In genomic region chr12:105076511-105076910, GRCm38 (mm10) we compare ENCODE assay signal across 24 mouse cellular contexts. TPM values are rescaled to one million over a fixed set of nuclear protein-coding genes. Genes with fewer than 3 reads are reported as not detected.
A peak's percentile ranks its signal among the peaks of the same experiment; 100 is the strongest.
DNase-seq lines count a peak whose midpoint lies in the region; ATAC-seq lines count a peak whose summit lies in the region.
"Had no signal": no experiment of that assay in that cellular context is flagged by ENCODE, and none has a peak within 500 bp of the region (broad histone marks: within the 10 kb centered on the region; RNA-seq: fewer than 3 reads in every experiment).

No protein-coding gene starts in this region.

- H3K27ac ChIP-seq in hindbrain, embryonic 14.5 days: peak overlapping the region; percentile 67
- H3K27ac ChIP-seq in hindbrain, embryonic 12.5 days: no peak overlapping the region
- 0 out of 2 replicates have a peak overlapping the region, but pooled peaks have one; percentile 13 for H3K27ac ChIP-seq in midbrain, embryonic 16.5 days (ENCODE audit: low read length)
- H3K27ac ChIP-seq in heart, embryonic 11.5 days (ENCODE audit: low read depth, low read length): no peak overlapping the region
- H3K27ac ChIP-seq: embryonic facial prominence, embryonic 10.5 days; gastrocnemius, adult 2 months; heart, embryonic 15.5 days; layer of hippocampus, adult 2 months; limb, embryonic 13.5 days; liver, embryonic 12.5 days; stomach, embryonic 15.5 days had no signal

- H3K27me3 ChIP-seq in hindbrain, embryonic 14.5 days (ENCODE audit: control insufficient read depth, insufficient read depth, low read length): no peaks in the 10 kb centered on the region
- no peaks in the 10 kb centered on the region for H3K27me3 ChIP-seq in hindbrain, embryonic 12.5 days
- no peaks in the 10 kb centered on the region for H3K27me3 ChIP-seq in midbrain, embryonic 16.5 days (ENCODE audit: control insufficient read depth, insufficient read depth, low read depth, low read length)
- H3K27me3 ChIP-seq in heart, embryonic 11.5 days (ENCODE audit: control insufficient read depth, insufficient read depth, low read length): 0 out of 2 replicates have a peak, but pooled peaks cover 2% of the 10 kb centered on the region
- H3K27me3 ChIP-seq: limb, embryonic 13.5 days; liver, embryonic 12.5 days; stomach, embryonic 15.5 days had no signal

- no peaks in the 10 kb centered on the region for H3K9me3 ChIP-seq in hindbrain, embryonic 14.5 days (ENCODE audit: control insufficient read depth, low read length)
- H3K9me3 ChIP-seq in hindbrain, embryonic 12.5 days (replicated peaks): no peaks in the 10 kb centered on the region
- no peaks in the 10 kb centered on the region for H3K9me3 ChIP-seq in midbrain, embryonic 16.5 days (replicated peaks; ENCODE audit: control insufficient read depth, low read length, poor library complexity, severe bottlenecking)
- no peaks in the 10 kb centered on the region for H3K9me3 ChIP-seq in heart, embryonic 11.5 days (replicated peaks; ENCODE audit: control insufficient read depth, low read length)
- H3K9me3 ChIP-seq: embryonic facial prominence, embryonic 10.5 days; heart, embryonic 15.5 days; limb, embryonic 13.5 days; liver, embryonic 12.5 days; stomach, embryonic 15.5 days had no signal

- no peak for DNase-seq in hindbrain, embryonic 14.5 days (ENCODE audit: low spot score)
- peak; percentile 88 for DNase-seq in ES-CJ7 (ENCODE audit: low read depth, low spot score)
- DNase-seq in ZHBTc4 (ENCODE audit: low read depth, low spot score): peak; percentile 93
- no peak for DNase-seq in thymus, postnatal 10 days (ENCODE audit: low spot score in 2 of 2)
- DNase-seq: B cell, adult 2 months; cerebellum, adult 11 months; cerebellum, adult 9-11 months; gastrocnemius, adult 2 months; heart, postnatal 36 days; kidney, adult 8-10 months; kidney, postnatal 25 days; layer of hippocampus, postnatal 36 days; lung, adult 2 months; lung, postnatal 14 days; thymus, postnatal 36 days had no signal

- WGBS in hindbrain, embryonic 14.5 days: 77% methylated on average over 3 of the region's 3 CpGs
- whole genome bisulfite sequencing in hindbrain, embryonic 12.5 days: 81% methylated on average over 3 of the region's 3 CpGs
- 80% methylated on average over 3 of the region's 3 CpGs for WGBS in midbrain, embryonic 16.5 days
- WGBS in heart, embryonic 11.5 days (ENCODE audit: insufficient replicate concordance): 73% methylated on average over 3 of the region's 3 CpGs

- no peak overlapping the region for H3K4me2 ChIP-seq in hindbrain, embryonic 14.5 days (replicated peaks)
- no peak overlapping the region for H3K4me2 ChIP-seq in hindbrain, embryonic 12.5 days (replicated peaks)
- no peak overlapping the region for H3K4me2 ChIP-seq in midbrain, embryonic 16.5 days (ENCODE audit: low read length)
- no peak overlapping the region for H3K4me2 ChIP-seq in heart, embryonic 11.5 days
- H3K4me2 ChIP-seq: heart, embryonic 15.5 days; limb, embryonic 13.5 days; liver, embryonic 12.5 days; stomach, embryonic 15.5 days had no signal

- no peak overlapping the region for H3K4me3 ChIP-seq in hindbrain, embryonic 14.5 days (replicated peaks; ENCODE audit: low read length)
- no peak overlapping the region for H3K4me3 ChIP-seq in hindbrain, embryonic 12.5 days
- H3K4me3 ChIP-seq in midbrain, embryonic 16.5 days (ENCODE audit: low read depth, low read length): no peak overlapping the region
- no peak overlapping the region for H3K4me3 ChIP-seq in heart, embryonic 11.5 days (ENCODE audit: low read depth, low read length)
- H3K4me3 ChIP-seq: embryonic facial prominence, embryonic 10.5 days; gastrocnemius, adult 2 months; heart, embryonic 15.5 days; layer of hippocampus, adult 2 months; limb, embryonic 13.5 days; liver, embryonic 12.5 days; stomach, embryonic 15.5 days had no signal

- H3K9ac ChIP-seq in hindbrain, embryonic 14.5 days: no peak overlapping the region
- no peak overlapping the region for H3K9ac ChIP-seq in hindbrain, embryonic 12.5 days
- no peak overlapping the region for H3K9ac ChIP-seq in midbrain, embryonic 16.5 days (ENCODE audit: low read depth, low read length)
- H3K9ac ChIP-seq in heart, embryonic 11.5 days (ENCODE audit: low read depth, low read length): no peak overlapping the region
- H3K9ac ChIP-seq: heart, embryonic 15.5 days; limb, embryonic 13.5 days; liver, embryonic 12.5 days; stomach, embryonic 15.5 days had no signal

- H3K4me1 ChIP-seq in hindbrain, embryonic 14.5 days (replicated peaks; ENCODE audit: control insufficient read depth, insufficient read depth, low read length): peaks cover 14% of the 10 kb centered on the region
- H3K4me1 ChIP-seq in hindbrain, embryonic 12.5 days: peaks cover 5% of the 10 kb centered on the region; the same call in 1 of the 2 replicates
- H3K4me1 ChIP-seq in midbrain, embryonic 16.5 days (ENCODE audit: control insufficient read depth, insufficient read depth, low read length): peaks cover 7% of the 10 kb centered on the region
- H3K4me1 ChIP-seq in heart, embryonic 11.5 days (ENCODE audit: control insufficient read depth, insufficient read depth, low read length): no peaks in the 10 kb centered on the region
- H3K4me1 ChIP-seq: heart, embryonic 15.5 days; liver, embryonic 12.5 days; stomach, embryonic 15.5 days had no signal

- H3K36me3 ChIP-seq in hindbrain, embryonic 14.5 days (replicated peaks; ENCODE audit: control insufficient read depth, insufficient read depth): no peaks in the 10 kb centered on the region
- no peaks in the 10 kb centered on the region for H3K36me3 ChIP-seq in hindbrain, embryonic 12.5 days
- no peaks in the 10 kb centered on the region for H3K36me3 ChIP-seq in midbrain, embryonic 16.5 days (ENCODE audit: control insufficient read depth, insufficient read depth, low read length)
- H3K36me3 ChIP-seq in heart, embryonic 11.5 days (ENCODE audit: control insufficient read depth, insufficient read depth, low read length): no peaks in the 10 kb centered on the region
- H3K36me3 ChIP-seq: embryonic facial prominence, embryonic 10.5 days; heart, embryonic 15.5 days; limb, embryonic 13.5 days; liver, embryonic 12.5 days; stomach, embryonic 15.5 days had no signal

- no peak for ATAC-seq in hindbrain, embryonic 14.5 days (ENCODE audit: low FRiP score)
- no peak for ATAC-seq in hindbrain, embryonic 12.5 days (ENCODE audit: low FRiP score)
- no peak for ATAC-seq in midbrain, embryonic 16.5 days
- no peak for ATAC-seq in heart, embryonic 11.5 days (replicated peaks; ENCODE audit: insufficient number of reproducible peaks, low FRiP score, low TSS enrichment)
- ATAC-seq: liver, embryonic 12.5 days had no signal

RNA-seq across cellular contexts. Expression of gene Glrx5, which starts 44.0 kb away (rescaled TPM):
- polyA plus RNA-seq in hindbrain, embryonic 14.5 days (2014; fragmentation: Nextera tagmentation; extraction: Ambion mirVana): 183 and 189 TPM in 2 replicates
- polyA plus RNA-seq in hindbrain, embryonic 12.5 days (2016; fragmentation: Nextera tagmentation; extraction: Ambion mirVana): 149 and 157 TPM in 2 replicates
- polyA plus RNA-seq in midbrain, embryonic 16.5 days (2015; fragmentation: Nextera tagmentation; extraction: Ambion mirVana): 138 and 154 TPM in 2 replicates
- polyA plus RNA-seq in heart, embryonic 11.5 days (2014; fragmentation: Nextera tagmentation; extraction: Ambion mirVana): 214 and 254 TPM in 2 replicates

Comparison
In these comparisons a context has a peak if more than half of its experiments do, and no peak if none do; other contexts are left out.
1. H3K27ac ChIP-seq: peak in hindbrain, embryonic 14.5 days (single experiment) and midbrain, embryonic 16.5 days (single experiment); none in hindbrain, embryonic 12.5 days (single experiment) and heart, embryonic 11.5 days (single experiment).
2. DNase-seq: peak in ES-CJ7 (single experiment) and ZHBTc4 (single experiment); none in hindbrain, embryonic 14.5 days (single experiment) and thymus, postnatal 10 days (0 of 2).